Mouse (Mus musculus) myocyte (in vitro differentiated cells): ENCODE measurements around the gene Siglech.

Source experiments
- CEBPB ChIP-seq: IDR thresholded peaks from 2 replicates; pipeline ENCODE4 v1.6.1; 2011; ENCODE audit warnings: mild to moderate bottlenecking, moderate library complexity; ENCODE audit not compliant: poor library complexity, insufficient read depth, severe bottlenecking
- E2F4 ChIP-seq: IDR thresholded peaks from one replicate; pipeline ENCODE4 v1.6.1; 2011; ENCODE audit warnings: mild to moderate bottlenecking, control low read depth, moderate library complexity; ENCODE audit not compliant: insufficient read depth
- MAX ChIP-seq: IDR thresholded peaks from one replicate; pipeline ENCODE4 v1.6.1; 2011; ENCODE audit warnings: low read depth, mild to moderate bottlenecking, control low read depth
- MYOD1 ChIP-seq, 3 experiments: IDR thresholded peaks; one replicate each; pipeline ENCODE4 v1.6.1; 2011; ENCODE audit warnings: control low read depth in 2 of 3, low read depth in 2 of 3, mild to moderate bottlenecking in 2 of 3, moderate library complexity in 1 of 3; ENCODE audit not compliant: insufficient read length in 2 of 3, control insufficient read depth in 1 of 3
- MYOG ChIP-seq, 3 experiments: IDR thresholded peaks; one replicate each; pipeline ENCODE4 v1.6.1; 2011; ENCODE audit warnings: control low read depth in 2 of 3, low read depth in 2 of 3, mild to moderate bottlenecking in 2 of 3; ENCODE audit not compliant: insufficient read length in 2 of 3, control insufficient read depth in 1 of 3, insufficient read depth in 1 of 3
- POLR2A ChIP-seq: IDR thresholded peaks from one replicate; pipeline ENCODE4 v1.6.1; 2011; ENCODE audit warnings: low read depth, mild to moderate bottlenecking, control low read depth, moderate library complexity; ENCODE audit not compliant: insufficient read length
- POLR2AphosphoS2 ChIP-seq: IDR thresholded peaks from one replicate; pipeline ENCODE4 v1.6.1; 2011; ENCODE audit warnings: low read depth, control low read depth; ENCODE audit not compliant: insufficient read length
- REST ChIP-seq: IDR thresholded peaks from one replicate; pipeline ENCODE4 v1.6.1; 2011; ENCODE audit warnings: mild to moderate bottlenecking, control low read depth, moderate library complexity; ENCODE audit not compliant: insufficient read depth, insufficient read length
- SRF ChIP-seq: IDR thresholded peaks from one replicate; pipeline ENCODE4 v1.6.1; 2011; ENCODE audit warnings: low read depth; ENCODE audit not compliant: control insufficient read depth, insufficient read length
- TCF12 ChIP-seq: IDR thresholded peaks from one replicate; pipeline ENCODE4 v1.6.1; 2011; ENCODE audit warnings: mild to moderate bottlenecking, control low read depth; ENCODE audit not compliant: poor library complexity, insufficient read depth, severe bottlenecking
- TCF3 ChIP-seq: IDR thresholded peaks from one replicate; pipeline ENCODE4 v1.6.1; 2011; ENCODE audit warnings: low read depth, control low read depth; ENCODE audit not compliant: insufficient read length
- USF1 ChIP-seq: IDR thresholded peaks from one replicate; pipeline ENCODE4 v1.6.1; 2011; ENCODE audit warnings: low read depth, mild to moderate bottlenecking, control low read depth, moderate library complexity

GRCm38 (mm10) chr7:55734483-55734882, 33.5 kb upstream of the Siglech start:
- no peak for TF ChIP-seq POLR2AphosphoS2
- no peak for TF ChIP-seq POLR2A
- TF ChIP-seq E2F4, result no peak
- TF ChIP-seq MAX, result no peak
- no peak for TF ChIP-seq USF1
- no peak for TF ChIP-seq REST
- TF ChIP-seq MYOD1 (IDR thresholded peaks at IDR 0.05; ENCODE audit: control insufficient read depth in 1 of 3, insufficient read length in 2 of 3, low read depth in 2 of 3), result no peak
- no peak for TF ChIP-seq CEBPB
- no peak for TF ChIP-seq TCF12
- TF ChIP-seq SRF, result no peak
- no peak for TF ChIP-seq MYOG (IDR thresholded peaks at IDR 0.05; ENCODE audit: control insufficient read depth in 1 of 3, insufficient read depth in 1 of 3, insufficient read length in 2 of 3, low read depth in 2 of 3)
- no peak for TF ChIP-seq TCF3
